Mouse (Mus musculus) layer of hippocampus, postnatal 10 days (tissue): ENCODE data around the gene Plekhh2. TPM values are rescaled to one million over a fixed set of nuclear protein-coding genes. Genes with fewer than 3 reads are reported as not detected.
A peak's percentile ranks its signal among the peaks of the same experiment; 100 is the strongest.

Experiments used
- DNase-seq, 2 experiments: peaks; one replicate each; pipeline ENCODE4 v3.0.0; 2021; ENCODE audit warnings: low spot score in 2 of 2
- long read RNA-seq: library from polyadenylated mRNA; stranded (forward); transcript quantifications from one replicate; pipeline ENCODE4 v2.0.0, GENCODE M21; 2023
- total RNA-seq, 2 experiments: library from RNA; stranded (reverse); gene quantifications; 2 replicates each; pipeline ENCODE4 v1.2.3; 2021

Plekhh2 gene
- total RNA-seq = 1 to 10 TPM; 4.4 to 5.2 TPM
- long read RNA-seq, partial matches to known transcripts = 1 of 2 reads
- long read RNA-seq, other reads (novel, unspliced or antisense) = 1 of 2 reads

- DNase-seq = peak; percentile 81 to 87
Observed at GRCm38 (mm10) chr17:84511682-84512515, at the start of gene Plekhh2. Gene Plekhh2 (plus strand): TSS chr17:84511895.

GRCm38 (mm10) chr17:84465753-84466608 lies 45.7 kb upstream of the Plekhh2 start, which contains the start of gene Thada:
Gene Thada (minus strand): TSS chr17:84466205.
- DNase-seq = peak; percentile 98 to 99

GRCm38 (mm10) chr17:84474312-84474711 lies 37.4 kb upstream of the Plekhh2 start:
- peak in 1 of 2 experiments; percentile 16 for DNase-seq

GRCm38 (mm10) chr17:84477176-84477575 lies 34.5 kb upstream of the Plekhh2 start:
- DNase-seq = no peak

- no peak for DNase-seq
Observed at GRCm38 (mm10) chr17:84478276-84478675, 33.4 kb upstream of the Plekhh2 start.

GRCm38 (mm10) chr17:84480464-84481355 lies 31.0 kb upstream of the Plekhh2 start:
- no peak for DNase-seq

GRCm38 (mm10) chr17:84482831-84483230 lies 28.9 kb upstream of the Plekhh2 start:
- no peak for DNase-seq

GRCm38 (mm10) chr17:84483673-84484320 lies 27.9 kb upstream of the Plekhh2 start:
- DNase-seq = no peak

GRCm38 (mm10) chr17:84487415-84487814 lies 24.3 kb upstream of the Plekhh2 start:
- no peak for DNase-seq

- peak; percentile 23 to 31 for DNase-seq
Observed at GRCm38 (mm10) chr17:84492255-84492880, 19.3 kb upstream of the Plekhh2 start.

- DNase-seq = no peak
Observed at GRCm38 (mm10) chr17:84497026-84497425, 14.7 kb upstream of the Plekhh2 start.

- DNase-seq = no peak
Observed at GRCm38 (mm10) chr17:84497559-84497958, 14.1 kb upstream of the Plekhh2 start.

GRCm38 (mm10) chr17:84497972-84498604 lies 13.6 kb upstream of the Plekhh2 start:
- DNase-seq = no peak

- DNase-seq = no peak
Observed at GRCm38 (mm10) chr17:84498639-84499038, 13.1 kb upstream of the Plekhh2 start.

GRCm38 (mm10) chr17:84502341-84502740 lies 9.4 kb upstream of the Plekhh2 start:
- DNase-seq = no peak

- DNase-seq = no peak
Observed at GRCm38 (mm10) chr17:84505922-84506321, 5.8 kb upstream of the Plekhh2 start.

GRCm38 (mm10) chr17:84508736-84509135 lies 3.0 kb upstream of the Plekhh2 start:
- DNase-seq = no peak

- DNase-seq = no peak
Observed at GRCm38 (mm10) chr17:84509176-84509575, 2.5 kb upstream of the Plekhh2 start.

GRCm38 (mm10) chr17:84510355-84510754 lies 1.3 kb upstream of the Plekhh2 start:
- peak; percentile 10 to 35 for DNase-seq
